Mouse (Mus musculus): Measurements from ENCODE around the gene Klk7. TPM values are rescaled to one million over a fixed set of nuclear protein-coding genes. Genes with fewer than 3 reads are reported as not detected.

Klk7 gene
- polyA plus RNA-seq (2015; fragmentation: Nextera tagmentation; extraction: Ambion mirVana), result 0.13 TPM in 1 of 2 replicates, not detected in the other

- Histone ChIP-seq H3K4me2 (no peak within 1 kb of the TSS), H3K27me3 (no peaks in the 10 kb centered on the region), H3K36me3 (no peaks in the 10 kb centered on the region), H3K9ac (no peak within 1 kb of the TSS), H3K9me3 (no peaks in the 10 kb centered on the region), H3K4me1 (replicated peaks) (no peaks in the 10 kb centered on the region), H3K4me3 (no peak within 1 kb of the TSS), H3K27ac (replicated peaks) (no peak within 1 kb of the TSS)
- no peak for ATAC-seq (ENCODE audit: low FRiP score, low read depth)
- 53% methylated on average over 5 of the region's 5 CpGs for WGBS
These were observed at the start of gene Klk7 for GRCm38 (mm10) chr7:43810994-43811393. Gene Klk7, plus strand, starts transcription at chr7:43811294.

DNA sequence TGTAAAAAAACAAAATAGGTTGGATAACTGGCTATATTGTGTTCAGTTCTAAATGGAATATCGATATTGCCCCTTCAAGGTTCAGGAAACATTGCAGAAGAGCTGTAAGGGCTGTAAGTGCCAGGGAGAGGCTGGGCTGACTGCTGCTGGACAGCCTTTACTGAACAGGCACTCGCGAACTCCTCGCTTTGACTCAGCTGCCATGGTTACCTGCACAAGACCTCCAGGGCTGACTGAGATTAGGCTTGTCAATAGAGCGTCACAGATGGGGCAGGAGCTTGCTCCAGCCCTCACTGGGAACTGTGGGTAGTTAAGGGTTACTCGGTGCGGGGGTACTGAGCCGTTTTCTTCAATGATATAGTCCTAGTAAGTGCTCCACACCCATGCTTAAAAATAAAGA is 44.6 kb upstream of the Klk7 start:
- no peaks in the 10 kb centered on the region for H3K4me1 ChIP-seq (replicated peaks)
- no peak overlapping the region for H3K4me2 ChIP-seq
- no peaks in the 10 kb centered on the region for H3K9me3 ChIP-seq
- WGBS, result 43% methylated on average over 8 of the region's 8 CpGs
- no peak for ATAC-seq (ENCODE audit: low FRiP score, low read depth)
- H3K4me3 ChIP-seq, result no peak overlapping the region
- no peak overlapping the region for H3K9ac ChIP-seq
- no peak overlapping the region for H3K27ac ChIP-seq (replicated peaks)
- no peaks in the 10 kb centered on the region for H3K36me3 ChIP-seq
- no peaks in the 10 kb centered on the region for H3K27me3 ChIP-seq

- no peak within 1 kb of the TSS for H3K9ac ChIP-seq
- no peak within 1 kb of the TSS for H3K4me2 ChIP-seq
- no peak for ATAC-seq (ENCODE audit: low FRiP score, low read depth)
- H3K27me3 ChIP-seq, result no peaks in the 10 kb centered on the region
- no peak within 1 kb of the TSS for H3K4me3 ChIP-seq
- 84% methylated on average over 4 of the region's 4 CpGs for WGBS
- H3K4me1 ChIP-seq (replicated peaks), result no peaks in the 10 kb centered on the region
- H3K9me3 ChIP-seq, result no peaks in the 10 kb centered on the region
- H3K27ac ChIP-seq (replicated peaks), result no peak within 1 kb of the TSS
- no peaks in the 10 kb centered on the region for H3K36me3 ChIP-seq
These were observed 42.5 kb upstream of the Klk7 start, which contains the start of gene Klk12 for GRCm38 (mm10) chr7:43768597-43768996. Gene Klk12, plus strand, starts transcription at chr7:43768897.

- ATAC-seq (ENCODE audit: low FRiP score, low read depth), result no peak
- H3K36me3 ChIP-seq, result no peaks in the 10 kb centered on the region
- H3K9ac ChIP-seq, result no peak overlapping the region
- no peaks in the 10 kb centered on the region for H3K4me1 ChIP-seq (replicated peaks)
- H3K27me3 ChIP-seq, result no peaks in the 10 kb centered on the region
- no peaks in the 10 kb centered on the region for H3K9me3 ChIP-seq
- no peak overlapping the region for H3K4me3 ChIP-seq
- 90% methylated on average over 8 of the region's 8 CpGs for WGBS
- no peak overlapping the region for H3K4me2 ChIP-seq
- H3K27ac ChIP-seq (replicated peaks), result no peak overlapping the region
These were observed 41.5 kb upstream of the Klk7 start for GRCm38 (mm10) chr7:43769636-43770035.

DNA sequence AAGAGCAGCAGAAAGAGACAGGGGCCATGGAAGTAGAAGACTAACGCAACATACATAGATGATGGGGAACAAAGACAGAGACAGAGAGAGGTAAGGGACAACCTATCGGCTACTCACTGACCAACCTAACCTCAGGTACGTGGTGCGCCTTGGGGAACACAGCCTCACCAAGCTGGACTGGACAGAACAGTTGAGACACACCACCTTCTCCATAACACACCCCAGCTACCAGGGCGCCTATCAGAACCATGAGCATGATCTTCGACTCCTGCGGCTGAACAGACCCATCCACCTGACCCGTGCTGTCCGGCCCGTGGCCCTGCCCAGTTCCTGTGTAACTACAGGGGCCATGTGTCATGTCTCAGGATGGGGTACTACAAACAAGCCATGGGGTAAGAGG is 40.4 kb upstream of the Klk7 start:
- Histone ChIP-seq H3K36me3 (no peaks in the 10 kb centered on the region), H3K27ac (replicated peaks) (no peak overlapping the region), H3K4me2 (no peak overlapping the region), H3K9me3 (no peaks in the 10 kb centered on the region), H3K9ac (no peak overlapping the region), H3K4me1 (replicated peaks) (no peaks in the 10 kb centered on the region), H3K4me3 (no peak overlapping the region), H3K27me3 (no peaks in the 10 kb centered on the region)
- 91% methylated on average over 10 of the region's 10 CpGs for WGBS
- ATAC-seq (ENCODE audit: low FRiP score, low read depth), result no peak

GRCm38 (mm10) chr7:43771916-43772315 is 39.2 kb upstream of the Klk7 start:
- Histone ChIP-seq H3K4me1 (replicated peaks) (no peaks in the 10 kb centered on the region), H3K36me3 (no peaks in the 10 kb centered on the region), H3K27ac (replicated peaks) (no peak overlapping the region), H3K4me3 (no peak overlapping the region), H3K9me3 (no peaks in the 10 kb centered on the region), H3K4me2 (no peak overlapping the region), H3K27me3 (no peaks in the 10 kb centered on the region), H3K9ac (no peak overlapping the region)
- WGBS, result 95% methylated on average over 6 of the region's 6 CpGs
- ATAC-seq (ENCODE audit: low FRiP score, low read depth), result no peak

GRCm38 (mm10) chr7:43772901-43773300 is 38.2 kb upstream of the Klk7 start:
- Histone ChIP-seq H3K36me3 (no peaks in the 10 kb centered on the region), H3K27ac (replicated peaks) (no peak overlapping the region), H3K4me3 (no peak overlapping the region), H3K9ac (no peak overlapping the region), H3K27me3 (no peaks in the 10 kb centered on the region), H3K4me2 (no peak overlapping the region), H3K9me3 (no peaks in the 10 kb centered on the region), H3K4me1 (replicated peaks) (no peaks in the 10 kb centered on the region)
- 67% methylated on average over 3 of the region's 3 CpGs for WGBS
- no peak for ATAC-seq (ENCODE audit: low FRiP score, low read depth)

DNA sequence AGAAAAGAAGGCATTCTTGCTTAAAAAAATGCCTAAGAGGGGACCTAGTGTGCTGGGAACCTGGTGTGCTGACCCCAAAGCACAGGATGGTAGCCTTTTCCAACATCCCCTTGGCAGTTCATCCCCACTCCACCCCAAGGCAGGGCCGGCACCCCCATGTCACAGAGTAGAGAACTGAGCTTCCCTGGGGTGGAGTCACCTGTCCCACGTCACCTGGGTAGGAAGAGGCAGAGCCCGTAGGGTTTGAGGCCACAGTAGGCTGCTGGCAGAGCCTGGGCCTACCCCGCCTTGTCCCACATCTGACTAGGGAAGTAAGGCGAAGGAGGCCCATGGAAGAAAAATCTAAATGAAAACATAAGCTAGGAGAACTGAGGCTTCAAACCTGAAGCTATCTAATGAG is 36.7 kb upstream of the Klk7 start, which contains the start of gene Klk11:
Gene Klk11 (plus strand): TSS at position 241 of the 400 bp plus-strand sequence.
- 91% methylated on average over 5 of the region's 5 CpGs for WGBS
- no peak within 1 kb of the TSS for H3K9ac ChIP-seq
- no peaks in the 10 kb centered on the region for H3K9me3 ChIP-seq
- no peak within 1 kb of the TSS for H3K27ac ChIP-seq (replicated peaks)
- H3K4me1 ChIP-seq (replicated peaks), result no peaks in the 10 kb centered on the region
- no peaks in the 10 kb centered on the region for H3K27me3 ChIP-seq
- H3K4me2 ChIP-seq, result no peak within 1 kb of the TSS
- H3K4me3 ChIP-seq, result no peak within 1 kb of the TSS
- no peaks in the 10 kb centered on the region for H3K36me3 ChIP-seq
- no peak for ATAC-seq (ENCODE audit: low FRiP score, low read depth)

- no peak overlapping the region for H3K9ac ChIP-seq
- no peaks in the 10 kb centered on the region for H3K4me1 ChIP-seq (replicated peaks)
- H3K4me3 ChIP-seq, result no peak overlapping the region
- H3K9me3 ChIP-seq, result no peaks in the 10 kb centered on the region
- H3K27ac ChIP-seq (replicated peaks), result no peak overlapping the region
- no peaks in the 10 kb centered on the region for H3K36me3 ChIP-seq
- WGBS, result 49% methylated on average over 6 of the region's 6 CpGs
- ATAC-seq (ENCODE audit: low FRiP score, low read depth), result no peak
- no peak overlapping the region for H3K4me2 ChIP-seq
- H3K27me3 ChIP-seq, result no peaks in the 10 kb centered on the region
These were observed 36.3 kb upstream of the Klk7 start for GRCm38 (mm10) chr7:43774802-43775201.

GRCm38 (mm10) chr7:43775311-43776057 is 35.6 kb upstream of the Klk7 start:
- WGBS, result 62% methylated on average over 6 of the region's 7 CpGs
- no peak overlapping the region for H3K4me3 ChIP-seq
- H3K9ac ChIP-seq, result no peak overlapping the region

DNA sequence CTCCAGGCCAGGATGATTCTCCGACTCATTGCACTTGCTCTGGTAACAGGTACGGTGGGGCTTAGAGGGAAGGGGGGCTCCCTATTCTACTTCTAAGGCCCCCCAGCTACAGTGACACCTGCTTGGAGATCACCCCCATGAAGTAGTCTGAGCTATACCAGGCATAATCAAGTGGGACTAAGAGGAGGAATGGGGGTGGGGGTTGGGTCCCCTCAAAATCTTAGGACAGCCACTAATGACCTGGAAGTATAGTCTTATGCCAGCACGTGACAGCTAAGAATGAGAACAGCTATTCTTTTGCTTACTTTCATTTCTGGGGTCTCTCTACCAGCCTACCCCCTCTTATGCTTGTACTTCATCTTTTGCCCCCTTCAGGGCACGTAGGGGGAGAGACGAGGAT is 34.6 kb upstream of the Klk7 start:
- no peak overlapping the region for H3K4me3 ChIP-seq
- 89% methylated on average over 5 of the region's 5 CpGs for WGBS
- no peaks in the 10 kb centered on the region for H3K9me3 ChIP-seq
- no peak overlapping the region for H3K4me2 ChIP-seq
- H3K27ac ChIP-seq (replicated peaks), result no peak overlapping the region
- no peaks in the 10 kb centered on the region for H3K36me3 ChIP-seq
- no peak overlapping the region for H3K9ac ChIP-seq
- H3K4me1 ChIP-seq (replicated peaks), result no peaks in the 10 kb centered on the region
- H3K27me3 ChIP-seq, result no peaks in the 10 kb centered on the region
- ATAC-seq (ENCODE audit: low FRiP score, low read depth), result no peak

More at GRCm38 (mm10) chr7:43775311-43776057, 35.6 kb upstream of the Klk7 start:
- H3K27ac ChIP-seq (replicated peaks), result no peak overlapping the region
- no peak for ATAC-seq (ENCODE audit: low FRiP score, low read depth)
- no peaks in the 10 kb centered on the region for H3K9me3 ChIP-seq
- no peak overlapping the region for H3K4me2 ChIP-seq
- no peaks in the 10 kb centered on the region for H3K27me3 ChIP-seq
- H3K36me3 ChIP-seq, result no peaks in the 10 kb centered on the region
- no peaks in the 10 kb centered on the region for H3K4me1 ChIP-seq (replicated peaks)

- no peak overlapping the region for H3K4me2 ChIP-seq
These were observed 33.7 kb upstream of the Klk7 start for GRCm38 (mm10) chr7:43777423-43777822.

More at GRCm38 (mm10) chr7:43777423-43777822, 33.7 kb upstream of the Klk7 start:
- Histone ChIP-seq H3K27me3 (0 out of 2 replicates have a peak, but pooled peaks cover 3% of the 10 kb centered on the region), H3K4me3 (no peak overlapping the region), H3K27ac (replicated peaks) (no peak overlapping the region), H3K4me1 (replicated peaks) (peaks cover 3% of the 10 kb centered on the region), H3K9ac (no peak overlapping the region), H3K36me3 (no peaks in the 10 kb centered on the region), H3K9me3 (no peaks in the 10 kb centered on the region)
- 88% methylated on average over 12 of the region's 12 CpGs for WGBS
- ATAC-seq (ENCODE audit: low FRiP score, low read depth), result no peak

Measured in hindbrain, embryonic 15.5 days (tissue).